Mouse (Mus musculus) right cerebral cortex, postnatal 4 days (tissue): ENCODE results near the gene Tram2.

ENCODE experiments used
- DNase-seq: peaks from one replicate; pipeline ENCODE4 v3.0.0-alpha.2; 2022

Tram2 gene

GRCm38 (mm10) chr1:21010282-21010800, 68.7 kb downstream of the Tram2 start:
- no peak for DNase-seq

- DNase-seq, result no peak
These were observed 70.1 kb downstream of the Tram2 start for GRCm38 (mm10) chr1:21008891-21009290.

GRCm38 (mm10) chr1:21007941-21008701, 70.9 kb downstream of the Tram2 start:
- DNase-seq, result no peak

GRCm38 (mm10) chr1:21006775-21007174, 72.3 kb downstream of the Tram2 start:
- no peak for DNase-seq

GRCm38 (mm10) chr1:21004596-21004995, 74.4 kb downstream of the Tram2 start:
- no peak for DNase-seq

GRCm38 (mm10) chr1:21002246-21003142, 76.5 kb downstream of the Tram2 start:
- DNase-seq, result peak; percentile 27

- no peak for DNase-seq
These were observed 81.1 kb downstream of the Tram2 start for GRCm38 (mm10) chr1:20997881-20998389.

DNA sequence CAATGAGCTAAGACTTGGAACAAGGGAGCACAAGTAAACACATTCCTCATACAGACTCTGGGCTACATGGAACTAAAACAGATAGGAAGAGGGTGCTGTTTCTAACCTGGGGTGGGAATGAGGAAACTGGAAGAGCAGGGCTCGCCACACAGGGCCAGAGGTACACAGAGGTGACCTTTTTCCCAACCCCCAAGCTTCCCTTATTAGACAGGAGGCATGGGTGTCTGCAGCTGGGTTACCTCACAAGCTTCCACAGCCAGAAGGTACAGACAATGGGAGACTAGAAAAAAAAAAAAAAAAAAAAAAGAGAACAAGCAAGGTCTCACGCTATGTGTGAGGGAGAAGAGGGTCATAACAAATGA, 81.7 kb downstream of the Tram2 start:
- DNase-seq, result no peak

DNA sequence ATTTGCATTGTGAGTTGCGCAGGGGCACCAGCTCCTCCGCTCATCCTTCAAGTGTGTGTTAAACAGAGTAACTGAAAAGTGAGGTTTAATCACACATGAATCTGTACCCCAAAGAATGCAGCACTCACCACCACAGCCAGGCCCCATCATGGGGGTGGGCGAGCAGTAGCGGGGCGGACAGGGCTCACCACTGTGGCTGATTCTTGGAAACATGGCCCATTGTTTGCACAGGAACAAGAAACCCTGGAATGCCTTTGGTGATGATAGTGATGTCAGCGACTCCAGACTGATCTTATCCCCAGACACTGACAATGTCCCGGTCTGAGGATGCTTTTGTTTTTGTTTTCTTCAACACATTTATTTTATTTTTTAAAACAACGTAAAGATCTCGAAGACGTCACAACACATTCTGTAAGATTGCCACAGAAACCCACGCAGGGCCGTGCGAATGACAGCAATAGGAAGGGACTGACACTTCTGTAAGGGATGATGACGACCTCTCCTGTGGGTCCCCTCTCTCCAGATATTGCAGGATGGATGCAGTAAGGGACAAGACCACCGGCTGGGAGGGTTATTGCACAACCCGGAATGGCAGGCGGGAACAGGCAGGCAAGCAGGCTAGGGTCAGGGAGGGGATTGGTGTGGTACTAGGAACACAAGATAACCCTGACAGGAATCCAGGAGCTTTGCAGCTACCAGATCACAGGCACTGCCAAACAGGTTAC, 82.3 kb downstream of the Tram2 start:
- DNase-seq, result no peak

GRCm38 (mm10) chr1:20995331-20995986, 83.6 kb downstream of the Tram2 start:
- no peak for DNase-seq

DNA sequence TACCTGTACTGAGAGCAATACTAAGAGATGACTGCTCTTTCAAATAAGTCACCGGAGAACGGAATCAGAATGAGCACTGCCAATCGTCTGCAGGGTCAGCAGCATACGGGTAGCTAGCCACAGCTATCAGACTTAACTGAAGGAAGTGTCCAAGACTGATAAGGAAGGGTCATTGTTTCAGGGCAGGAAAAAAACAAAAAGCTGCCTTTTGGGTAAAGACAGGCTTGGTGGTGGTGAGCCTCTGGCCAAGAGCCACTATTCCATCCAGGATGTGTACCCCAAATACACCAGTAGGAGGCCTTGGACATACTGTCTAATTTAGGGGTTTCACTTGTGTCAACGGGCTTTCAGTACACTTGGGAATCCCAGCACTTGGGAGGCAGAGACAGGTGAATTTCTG, 84.7 kb downstream of the Tram2 start:
- DNase-seq, result no peak

GRCm38 (mm10) chr1:20993690-20994089, 85.3 kb downstream of the Tram2 start:
- no peak for DNase-seq

- no peak for DNase-seq
These were observed 89.5 kb downstream of the Tram2 start for GRCm38 (mm10) chr1:20989461-20990083.

GRCm38 (mm10) chr1:20986378-20987056, 92.5 kb downstream of the Tram2 start:
- DNase-seq, result no peak

- no peak for DNase-seq
These were observed 94.4 kb downstream of the Tram2 start for GRCm38 (mm10) chr1:20984582-20984981.

DNA sequence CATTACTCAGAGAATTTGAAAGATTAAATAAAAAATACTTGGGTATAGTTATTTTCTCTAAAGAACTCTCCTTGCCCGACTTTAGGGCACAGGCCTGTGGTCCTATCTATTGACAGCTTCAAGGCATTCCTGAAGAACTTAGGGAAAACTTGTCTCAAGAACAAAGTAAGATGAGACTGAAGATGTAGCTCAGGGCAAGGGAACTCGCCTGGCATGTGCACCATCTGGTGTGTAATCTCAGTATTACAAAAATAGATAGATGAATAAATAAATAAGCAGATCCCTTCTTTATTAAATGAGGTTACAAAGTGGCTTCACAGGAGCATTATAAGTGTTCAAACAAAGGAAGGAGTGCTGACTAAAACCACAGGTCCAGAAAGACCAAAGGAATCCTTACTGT, 94.9 kb downstream of the Tram2 start:
- DNase-seq, result no peak

GRCm38 (mm10) chr1:20981764-20982163, 97.3 kb downstream of the Tram2 start:
- no peak for DNase-seq

DNA sequence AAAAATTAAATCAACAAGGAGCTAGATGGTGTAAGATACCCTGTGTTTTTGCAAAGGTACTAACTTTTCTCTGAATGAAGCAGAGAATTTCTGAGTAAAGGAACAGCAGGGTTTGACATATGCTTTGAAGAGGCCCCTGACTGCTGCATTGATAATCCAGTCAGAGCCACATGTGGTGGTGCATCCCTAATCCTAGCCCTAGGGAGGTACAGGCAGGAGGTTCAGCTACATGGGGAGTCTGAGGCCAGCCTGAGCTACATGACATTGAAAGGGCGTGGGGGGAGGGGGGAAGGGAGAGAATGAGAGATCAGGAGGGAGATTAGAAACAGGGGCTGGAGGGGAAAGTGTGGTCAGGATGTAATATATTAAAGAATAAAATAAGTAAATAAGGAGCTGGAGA, 98.5 kb downstream of the Tram2 start:
- DNase-seq, result no peak

DNA sequence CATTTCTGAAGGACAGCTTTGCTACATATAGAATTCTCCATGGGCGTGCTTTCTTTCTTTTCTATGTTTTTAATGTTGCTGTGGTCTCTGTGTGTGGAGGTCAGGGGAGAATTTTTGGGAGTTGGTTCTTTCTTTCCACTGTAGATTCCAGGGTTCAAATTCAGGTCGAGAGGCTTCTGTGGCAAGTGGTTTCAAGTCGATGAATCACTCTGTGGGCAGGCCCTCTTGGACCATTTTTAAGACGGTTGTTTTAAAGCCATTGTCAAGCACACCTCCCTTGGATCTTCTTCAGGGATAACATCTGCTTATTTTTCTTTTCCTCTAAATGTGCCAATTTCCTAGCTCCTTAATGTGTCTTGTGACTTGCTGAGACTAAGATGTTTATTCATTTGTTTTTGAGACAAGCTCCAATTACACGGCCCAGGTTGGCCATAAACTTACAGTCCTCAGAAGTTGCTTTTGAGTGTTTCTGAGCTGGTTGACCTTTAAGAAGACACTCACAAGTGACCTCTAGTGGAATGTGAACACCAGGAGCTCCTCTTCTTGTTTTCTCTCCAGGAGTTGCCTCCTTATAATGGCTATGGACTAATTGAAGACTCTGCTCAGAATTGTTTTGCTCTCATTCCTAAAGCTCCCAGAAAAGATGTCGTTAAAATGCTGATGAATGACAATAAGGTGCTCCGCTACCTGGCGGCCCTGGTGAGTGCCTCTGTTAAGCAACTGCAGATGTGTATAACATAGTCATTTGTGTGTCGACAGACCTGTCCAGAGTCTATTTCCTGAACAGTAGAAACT, 104.5 kb downstream of the Tram2 start:
- no peak for DNase-seq

GRCm38 (mm10) chr1:20973389-20973788, 105.6 kb downstream of the Tram2 start:
- no peak for DNase-seq
